ENCODE assay signal across 16 mouse cellular contexts in genomic region chr13:111233356-111233755, GRCm38 (mm10). TPM values are rescaled to one million over a fixed set of nuclear protein-coding genes. Genes with fewer than 3 reads are reported as not detected.
A peak's percentile ranks its signal among the peaks of the same experiment; 100 is the strongest.
DNase-seq lines count a peak whose midpoint lies in the region; ATAC-seq and TF ChIP-seq lines count a peak whose summit lies in the region.
"Had no signal": no experiment of that assay in that cellular context is flagged by ENCODE, and none has a peak within 500 bp of the region (broad histone marks: within the 10 kb centered on the region; RNA-seq: fewer than 3 reads in every experiment).

No protein-coding gene starts in this region.

- no peak for ATAC-seq in intestine, embryonic 14.5 days (replicated peaks; ENCODE audit: low FRiP score, low TSS enrichment, low read depth)
- peak; percentile 72; the same call in 1 of the 2 replicates for ATAC-seq in stomach, postnatal 0 days (ENCODE audit: low FRiP score, low TSS enrichment)
- ATAC-seq in inflammation-experienced regulatory T-cells, adult 6 months, result no peak
- ATAC-seq: hindbrain, embryonic 16.5 days had no signal

- no peak overlapping the region for H3K4me2 ChIP-seq in intestine, embryonic 14.5 days (ENCODE audit: low read length)
- H3K4me2 ChIP-seq in stomach, postnatal 0 days (replicated peaks; ENCODE audit: low read depth), result no peak overlapping the region
- H3K4me2 ChIP-seq: forebrain, embryonic 13.5 days; heart, embryonic 15.5 days; neural tube, embryonic 12.5 days had no signal

- TF ChIP-seq EP300 in stomach, postnatal 0 days (optimal IDR thresholded peaks at IDR 0.05), result no peak

- H3K27me3 ChIP-seq in intestine, embryonic 14.5 days (replicated peaks; ENCODE audit: control insufficient read depth, insufficient read depth, low read length), result no peaks in the 10 kb centered on the region
- H3K27me3 ChIP-seq in stomach, postnatal 0 days (ENCODE audit: control insufficient read depth, insufficient read depth, low read length), result no peaks in the 10 kb centered on the region
- H3K27me3 ChIP-seq: forebrain, embryonic 13.5 days; heart, embryonic 15.5 days; neural tube, embryonic 12.5 days had no signal

- no peak overlapping the region for H3K9ac ChIP-seq in intestine, embryonic 14.5 days (ENCODE audit: low read length)
- H3K9ac ChIP-seq in stomach, postnatal 0 days (ENCODE audit: low read length), result no peak overlapping the region
- H3K9ac ChIP-seq: forebrain, embryonic 13.5 days; heart, embryonic 15.5 days; neural tube, embryonic 12.5 days had no signal

- 71% methylated on average over 5 of the region's 5 CpGs for WGBS in intestine, embryonic 14.5 days
- WGBS in stomach, postnatal 0 days, result 46% methylated on average over 5 of the region's 5 CpGs

- no peak for TF ChIP-seq CTCF in stomach, postnatal 0 days (IDR thresholded peaks at IDR 0.05; ENCODE audit: low read depth)

- no peaks in the 10 kb centered on the region for H3K9me3 ChIP-seq in intestine, embryonic 14.5 days (ENCODE audit: control insufficient read depth, low read length)
- no peaks in the 10 kb centered on the region for H3K9me3 ChIP-seq in stomach, postnatal 0 days (ENCODE audit: control insufficient read depth, low read length)
- H3K9me3 ChIP-seq: forebrain, embryonic 13.5 days; heart, embryonic 15.5 days; midbrain, embryonic 10.5 days; neural tube, embryonic 12.5 days had no signal

- no peak overlapping the region for H3K27ac ChIP-seq in intestine, embryonic 14.5 days (ENCODE audit: low read depth)
- no peak overlapping the region for H3K27ac ChIP-seq in stomach, postnatal 0 days (replicated peaks)
- H3K27ac ChIP-seq: forebrain, embryonic 13.5 days; heart, embryonic 15.5 days; left cerebral cortex, adult 2 months; midbrain, embryonic 10.5 days; neural tube, embryonic 12.5 days had no signal

- no peak overlapping the region for H3K4me3 ChIP-seq in intestine, embryonic 14.5 days (ENCODE audit: low read depth, low read length)
- no peak overlapping the region for H3K4me3 ChIP-seq in stomach, postnatal 0 days (ENCODE audit: low read depth, low read length)
- H3K4me3 ChIP-seq: forebrain, embryonic 13.5 days; heart, embryonic 15.5 days; left cerebral cortex, adult 2 months; midbrain, embryonic 10.5 days; neural tube, embryonic 12.5 days had no signal

- peak; percentile 11 for DNase-seq in retina, postnatal 1 day
- DNase-seq in retina, embryonic 14.5 days (ENCODE audit: low spot score), result no peak
- DNase-seq in ZHBTc4 (ENCODE audit: low read depth, low spot score), result peak; percentile 25
- peak; percentile 45 for DNase-seq in intestine, embryonic 14.5 days (ENCODE audit: low spot score)
- peak; percentile 38 for DNase-seq in stomach, postnatal 0 days (ENCODE audit: low spot score)
- no peak for DNase-seq in layer of hippocampus, adult 18-20 months (ENCODE audit: low spot score in 2 of 2)
- DNase-seq: gastrocnemius, postnatal 10 days; kidney, postnatal 36 days had no signal

- H3K36me3 ChIP-seq in intestine, embryonic 14.5 days (ENCODE audit: control insufficient read depth, insufficient read depth, low read length), result no peaks in the 10 kb centered on the region
- H3K36me3 ChIP-seq in stomach, postnatal 0 days (ENCODE audit: control insufficient read depth, insufficient read depth, low read length), result no peaks in the 10 kb centered on the region
- H3K36me3 ChIP-seq: heart, embryonic 15.5 days; midbrain, embryonic 10.5 days; neural tube, embryonic 12.5 days had no signal

- 0 out of 2 replicates have a peak, but pooled peaks cover 3% of the 10 kb centered on the region for H3K4me1 ChIP-seq in intestine, embryonic 14.5 days (replicated peaks; ENCODE audit: control insufficient read depth, insufficient read depth, low read length)
- no peaks in the 10 kb centered on the region for H3K4me1 ChIP-seq in stomach, postnatal 0 days (replicated peaks; ENCODE audit: control insufficient read depth, insufficient read depth)
- H3K4me1 ChIP-seq: neural tube, embryonic 12.5 days had no signal

RNA-seq across cellular contexts. Expression of gene Actbl2, which starts 21.5 kb away (rescaled TPM):
- not detected in 2 replicates for polyA plus RNA-seq in intestine, embryonic 14.5 days (2014; fragmentation: Nextera tagmentation; extraction: Ambion mirVana)
- not detected in 2 replicates for polyA plus RNA-seq in stomach, postnatal 0 days (2015; fragmentation: Nextera tagmentation; extraction: Ambion mirVana)
- polyA plus RNA-seq in inflammation-experienced regulatory T-cells, adult 6 months (2017; shearing (Covaris generic)), result under 1 TPM in 2 of 3 experiments, not detected in 1; 0.20 to 0.77 TPM
- not detected for total RNA-seq in layer of hippocampus, adult 18-20 months (2021)
- total RNA-seq: gastrocnemius, postnatal 10 days; left cerebral cortex, adult 2 months had no signal
- polyA plus RNA-seq: cortical plate, adult 2 months; forebrain, embryonic 13.5 days; heart, embryonic 15.5 days; hindbrain, embryonic 16.5 days; midbrain, embryonic 10.5 days; neural tube, embryonic 12.5 days had no signal

Comparison
In these comparisons a context has a peak if more than half of its experiments do, and no peak if none do; other contexts are left out.
1. DNase-seq: peak in retina, postnatal 1 day (single experiment), ZHBTc4 (single experiment), intestine, embryonic 14.5 days (single experiment) and stomach, postnatal 0 days (single experiment); none in retina, embryonic 14.5 days (single experiment) and layer of hippocampus, adult 18-20 months (0 of 2).